Mouse (Mus musculus): ENCODE measurements around the gene Esyt1. TPM values are rescaled to one million over a fixed set of nuclear protein-coding genes. Genes with fewer than 3 reads are reported as not detected.
A peak's percentile ranks its signal among the peaks of the same experiment; 100 is the strongest.
"Not testable (repeated sequence)": the region's sequence is repeated elsewhere in the genome, so short reads cannot be mapped to it uniquely, and the experiment has no call there.

The Esyt1 gene
- 17.2 and 17.3 TPM in 2 replicates for polyA plus RNA-seq (2015; fragmentation: Nextera tagmentation; extraction: Ambion mirVana)

GRCm38 (mm10) chr10:128525671-128526308 lies at the start of gene Esyt1:
Esyt1 (minus strand) TSS chr10:128525871.
- WGBS, result under 1% methylated on average over 37 of the region's 37 CpGs
- Histone ChIP-seq H3K9me3 (no peaks in the 10 kb centered on the region), H3K4me1 (peaks cover 18% of the 10 kb centered on the region), H3K4me3 (peak within 1 kb of the TSS; percentile 77), H3K36me3 (peaks cover 23% of the 10 kb centered on the region), H3K27ac (replicated peaks) (peak within 1 kb of the TSS; percentile 73), H3K27me3 (replicated peaks) (no peaks in the 10 kb centered on the region), H3K9ac (peak within 1 kb of the TSS; percentile 88), H3K4me2 (peak within 1 kb of the TSS; percentile 89)
- ATAC-seq (ENCODE audit: extremely low read depth, insufficient number of reproducible peaks, low FRiP score, low TSS enrichment), result peak; percentile 96

- Histone ChIP-seq H3K9ac (no peak overlapping the region), H3K27me3 (replicated peaks) (peaks cover 5% of the 10 kb centered on the region; the same call in 1 of the 2 replicates), H3K4me3 (no peak overlapping the region), H3K27ac (replicated peaks) (no peak overlapping the region), H3K4me1 (no peaks in the 10 kb centered on the region), H3K4me2 (no peak overlapping the region), H3K9me3 (no peaks in the 10 kb centered on the region), H3K36me3 (peaks cover 54% of the 10 kb centered on the region)
- no peak for ATAC-seq (ENCODE audit: extremely low read depth, insufficient number of reproducible peaks, low FRiP score, low TSS enrichment)
- WGBS, result 88% methylated on average over 2 of the region's 2 CpGs
These were observed 49.4 kb upstream of the Esyt1 start for GRCm38 (mm10) chr10:128575063-128575462.

- H3K27ac ChIP-seq (replicated peaks), result peak within 1 kb of the TSS; percentile 90
- H3K4me1 ChIP-seq, result peaks cover 24% of the 10 kb centered on the region
- peak; percentile 97 for ATAC-seq (ENCODE audit: extremely low read depth, insufficient number of reproducible peaks, low FRiP score, low TSS enrichment)
- no peaks in the 10 kb centered on the region for H3K27me3 ChIP-seq (replicated peaks)
- peak within 1 kb of the TSS; percentile 94 for H3K9ac ChIP-seq
- H3K4me2 ChIP-seq, result peak within 1 kb of the TSS; percentile 95
- H3K4me3 ChIP-seq, result peak within 1 kb of the TSS; percentile 75
- under 1% methylated on average over 58 of the region's 58 CpGs for WGBS
- H3K36me3 ChIP-seq, result peaks cover 43% of the 10 kb centered on the region
- H3K9me3 ChIP-seq, result no peaks in the 10 kb centered on the region
These were observed 40.3 kb upstream of the Esyt1 start, which contains the start of gene Pa2g4 for GRCm38 (mm10) chr10:128565788-128566531. Pa2g4 (minus strand) TSS chr10:128565987.

GRCm38 (mm10) chr10:128565206-128565787 lies 39.6 kb upstream of the Esyt1 start:
- Histone ChIP-seq H3K27ac (replicated peaks) (peak overlapping the region; percentile 90), H3K27me3 (replicated peaks) (no peaks in the 10 kb centered on the region), H3K9ac (peak overlapping the region; percentile 94), H3K9me3 (no peaks in the 10 kb centered on the region), H3K4me1 (peaks cover 24% of the 10 kb centered on the region), H3K36me3 (peaks cover 47% of the 10 kb centered on the region), H3K4me2 (peak overlapping the region; percentile 95), H3K4me3 (peak overlapping the region; percentile 75)
- ATAC-seq (ENCODE audit: extremely low read depth, insufficient number of reproducible peaks, low FRiP score, low TSS enrichment), result no peak
- WGBS, result under 1% methylated on average over 46 of the region's 46 CpGs

- WGBS, result 91% methylated on average over 6 of the region's 6 CpGs
- peaks cover 52% of the 10 kb centered on the region for H3K36me3 ChIP-seq
- H3K27me3 ChIP-seq (replicated peaks), result no peaks in the 10 kb centered on the region
- H3K27ac ChIP-seq (replicated peaks), result no peak overlapping the region
- peak overlapping the region; percentile 95 for H3K4me2 ChIP-seq
- no peaks in the 10 kb centered on the region for H3K9me3 ChIP-seq
- peaks cover 24% of the 10 kb centered on the region for H3K4me1 ChIP-seq
- ATAC-seq (ENCODE audit: extremely low read depth, insufficient number of reproducible peaks, low FRiP score, low TSS enrichment), result no peak
- 0 out of 2 replicates have a peak overlapping the region, but pooled peaks have one; percentile 75 for H3K4me3 ChIP-seq
- H3K9ac ChIP-seq, result peak overlapping the region; percentile 94
These were observed 37.9 kb upstream of the Esyt1 start for GRCm38 (mm10) chr10:128563544-128563943.

GRCm38 (mm10) chr10:128556963-128557362 lies 31.3 kb upstream of the Esyt1 start:
- WGBS, result 77% methylated on average over 6 of the region's 6 CpGs

GRCm38 (mm10) chr10:128556286-128556685 lies 30.6 kb upstream of the Esyt1 start:
- Histone ChIP-seq H3K27me3 (replicated peaks) (no peaks in the 10 kb centered on the region), H3K9ac (no peak overlapping the region), H3K4me3 (no peak overlapping the region), H3K4me1 (no peaks in the 10 kb centered on the region), H3K36me3 (peaks cover 44% of the 10 kb centered on the region), H3K4me2 (no peak overlapping the region), H3K9me3 (no peaks in the 10 kb centered on the region), H3K27ac (replicated peaks) (no peak overlapping the region)
- ATAC-seq (ENCODE audit: extremely low read depth, insufficient number of reproducible peaks, low FRiP score, low TSS enrichment), result no peak

More at GRCm38 (mm10) chr10:128556963-128557362, 31.3 kb upstream of the Esyt1 start:
- no peaks in the 10 kb centered on the region for H3K4me1 ChIP-seq
- H3K4me2 ChIP-seq, result no peak overlapping the region
- no peak overlapping the region for H3K27ac ChIP-seq (replicated peaks)
- no peaks in the 10 kb centered on the region for H3K27me3 ChIP-seq (replicated peaks)
- H3K9ac ChIP-seq, result no peak overlapping the region
- no peak for ATAC-seq (ENCODE audit: extremely low read depth, insufficient number of reproducible peaks, low FRiP score, low TSS enrichment)
- no peak overlapping the region for H3K4me3 ChIP-seq
- H3K9me3 ChIP-seq, result no peaks in the 10 kb centered on the region
- H3K36me3 ChIP-seq, result peaks cover 50% of the 10 kb centered on the region

- H3K27ac ChIP-seq (replicated peaks); H3K4me1 ChIP-seq; H3K9ac ChIP-seq; H3K9me3 ChIP-seq; H3K4me2 ChIP-seq; H3K4me3 ChIP-seq; H3K27me3 ChIP-seq (replicated peaks); ATAC-seq (ENCODE audit: extremely low read depth, insufficient number of reproducible peaks, low FRiP score, low TSS enrichment): not testable (repeated sequence)
- peaks cover 36% of the 10 kb centered on the region for H3K36me3 ChIP-seq
- WGBS, result 71% methylated on average over 1 of the region's 1 CpGs
These were observed 29.9 kb upstream of the Esyt1 start for GRCm38 (mm10) chr10:128555567-128555966.

GRCm38 (mm10) chr10:128550144-128550823 lies 24.6 kb upstream of the Esyt1 start:
- ATAC-seq (ENCODE audit: extremely low read depth, insufficient number of reproducible peaks, low FRiP score, low TSS enrichment); H3K4me3 ChIP-seq; H3K9me3 ChIP-seq; H3K36me3 ChIP-seq; H3K9ac ChIP-seq; H3K27me3 ChIP-seq (replicated peaks); H3K27ac ChIP-seq (replicated peaks); H3K4me2 ChIP-seq: not testable (repeated sequence)
- 78% methylated on average over 11 of the region's 11 CpGs for WGBS
- peaks cover 15% of the 10 kb centered on the region for H3K4me1 ChIP-seq

- H3K9me3 ChIP-seq; H3K9ac ChIP-seq; H3K27ac ChIP-seq (replicated peaks); ATAC-seq (ENCODE audit: extremely low read depth, insufficient number of reproducible peaks, low FRiP score, low TSS enrichment); H3K4me3 ChIP-seq; H3K27me3 ChIP-seq (replicated peaks): not testable (repeated sequence)
- Histone ChIP-seq H3K4me1 (peaks cover 15% of the 10 kb centered on the region), H3K4me2 (peak overlapping the region; percentile 93; the same call in 1 of the 2 replicates), H3K36me3 (peaks cover 13% of the 10 kb centered on the region)
- 64% methylated on average over 6 of the region's 6 CpGs for WGBS
These were observed 24.0 kb upstream of the Esyt1 start for GRCm38 (mm10) chr10:128549682-128550057.

Data from heart, embryonic 13.5 days (tissue).